Mouse (Mus musculus) embryo, embryonic 10 days (tissue): ENCODE data around the gene OR5BS1P.
"Not testable (repeated sequence)": the region's sequence is repeated elsewhere in the genome, so short reads cannot be mapped to it uniquely, and the experiment has no call there.

Source experiments
- DNase-seq: peaks from one replicate; pipeline ENCODE4 v3.0.0-alpha.2; 2015; ENCODE audit warnings: low spot score

Gene OR5BS1P

DNA sequence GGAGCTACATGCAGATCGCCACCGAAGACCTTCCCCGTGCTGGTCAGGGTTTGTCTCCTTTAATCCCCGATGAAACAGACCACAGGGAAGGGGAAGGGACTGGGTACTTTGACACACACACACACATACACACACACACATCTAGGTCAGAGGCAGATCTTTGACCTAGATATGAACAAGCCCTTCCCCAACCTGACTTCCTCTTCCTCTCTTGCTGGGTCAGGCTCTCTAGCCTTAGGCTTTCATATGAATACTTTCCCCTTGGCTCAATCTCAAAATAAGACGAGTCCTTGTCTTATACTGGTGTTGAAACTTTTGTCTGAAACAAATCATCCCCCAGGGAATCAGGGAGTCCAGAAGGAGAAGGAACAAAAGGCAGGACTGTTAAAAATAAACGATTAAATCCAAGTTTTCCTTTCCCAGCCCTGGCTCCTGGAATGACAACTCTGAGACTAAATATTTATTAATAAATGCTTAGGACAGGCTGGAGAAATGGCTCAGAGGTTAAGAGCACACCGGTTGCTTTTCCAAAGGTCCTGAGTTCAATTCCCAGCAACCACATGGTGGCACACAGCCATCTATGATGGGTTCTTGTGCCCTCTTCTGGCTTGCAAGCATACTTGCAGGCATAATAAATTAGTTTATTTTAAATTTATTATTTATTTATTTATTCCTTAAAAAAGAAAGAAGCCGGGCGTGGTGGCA lies 36.7 kb downstream of the OR5BS1P start:
- no peak for DNase-seq

DNA sequence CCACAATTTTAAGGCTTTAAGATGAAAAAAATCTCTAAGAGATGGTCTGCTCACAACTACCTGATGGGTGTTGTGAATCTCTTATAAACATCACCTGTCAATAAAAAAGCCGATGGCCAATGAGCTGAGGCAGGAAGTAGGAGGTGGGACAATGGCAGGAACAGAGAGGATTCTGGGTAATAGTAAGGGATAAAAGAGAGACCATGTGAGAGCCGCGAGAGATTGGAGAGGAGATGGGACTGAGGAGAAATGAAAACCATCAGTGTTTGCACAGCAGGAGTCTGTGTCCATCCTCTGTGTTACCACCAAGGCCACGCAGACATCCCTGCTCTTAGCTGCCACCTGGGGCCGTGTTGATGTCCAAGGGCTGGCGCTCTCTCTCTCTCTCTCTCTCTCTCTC lies 37.6 kb downstream of the OR5BS1P start:
- no peak for DNase-seq

DNA sequence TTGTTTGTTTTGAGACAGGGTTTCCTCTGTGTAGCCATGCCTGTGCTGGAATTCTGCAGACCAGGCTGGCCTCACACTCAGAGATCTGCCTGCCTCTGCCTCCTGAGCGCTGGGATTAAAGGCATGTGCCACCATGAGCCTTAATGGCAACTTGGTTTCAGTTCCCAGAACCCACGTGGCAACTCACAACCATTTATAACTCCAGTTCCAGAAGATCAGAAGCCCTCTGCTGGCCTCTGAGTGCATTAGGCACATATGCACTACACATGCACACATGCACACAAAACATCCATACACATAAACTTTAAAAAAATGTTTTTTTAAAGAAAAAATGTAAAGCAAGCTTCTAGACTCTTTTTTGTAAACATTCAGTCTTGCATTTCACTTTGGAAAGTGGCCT lies 39.7 kb downstream of the OR5BS1P start:
- no peak for DNase-seq

DNA sequence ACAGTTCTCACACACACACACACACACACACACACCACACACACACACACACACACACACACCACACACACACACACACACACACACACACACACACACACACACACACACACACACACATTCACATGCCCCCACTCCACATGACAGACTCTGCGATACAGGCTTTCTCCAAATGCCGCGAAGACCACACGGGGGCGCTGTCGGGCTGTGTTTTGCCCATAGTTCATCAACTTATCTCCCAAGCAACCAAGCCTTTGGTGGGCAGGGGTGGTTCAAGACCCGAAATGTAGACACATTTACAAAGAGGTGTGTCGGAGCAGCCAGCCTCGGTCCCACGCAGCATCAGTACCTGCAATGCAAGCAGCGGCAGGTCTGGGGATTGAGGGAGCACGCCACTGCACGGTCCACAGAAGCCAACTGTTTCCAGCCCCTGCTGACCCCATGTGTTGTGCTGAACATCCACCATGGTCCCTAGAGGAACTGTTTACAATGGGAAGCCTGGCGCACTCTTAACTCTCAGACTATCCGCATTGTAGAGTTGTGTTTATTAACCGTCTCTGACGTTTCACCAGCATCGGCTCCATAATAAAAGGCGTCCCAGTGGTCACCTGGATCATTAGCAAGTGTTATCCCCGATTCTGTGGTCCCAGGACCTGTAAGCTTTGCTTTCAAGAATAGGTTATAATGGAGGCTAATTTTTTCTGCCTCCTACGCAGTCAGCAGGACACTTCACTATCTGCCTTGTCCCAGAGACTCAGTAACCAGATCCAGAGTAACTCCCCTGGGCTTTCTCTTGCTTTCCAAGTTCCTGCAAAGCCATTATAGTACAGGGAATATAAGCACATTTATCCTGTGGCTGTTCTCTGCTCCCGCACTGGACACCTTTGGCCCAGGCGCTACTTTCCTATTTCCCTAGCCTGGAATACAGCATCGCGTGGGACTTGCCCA lies 41.0 kb downstream of the OR5BS1P start:
- peak; percentile 86 for DNase-seq

DNA sequence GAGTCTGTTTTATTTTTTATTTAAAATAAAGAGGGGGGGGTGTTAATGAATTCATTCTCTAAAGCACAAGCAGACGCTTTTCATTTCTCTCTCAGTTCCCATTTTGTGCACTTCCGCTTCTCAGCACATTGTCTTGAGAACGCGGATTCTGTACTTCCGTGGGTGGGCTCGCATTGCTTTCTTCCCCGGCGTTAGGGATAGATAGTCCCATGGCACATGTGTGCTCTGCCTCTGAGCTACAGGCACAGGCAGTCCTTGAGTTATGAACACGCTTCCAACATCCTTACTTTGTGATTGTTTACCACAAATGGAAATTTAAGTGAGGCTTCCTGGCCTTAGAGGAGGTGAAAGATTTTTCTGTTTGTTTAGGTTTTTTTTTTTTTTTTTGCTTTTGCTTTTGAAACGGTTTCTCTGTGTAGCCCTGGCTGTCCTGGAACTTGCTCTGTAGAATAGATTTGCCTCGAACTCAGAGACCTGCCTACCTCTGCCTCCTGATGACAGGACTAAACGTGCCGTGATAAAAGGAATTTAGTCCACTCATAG lies 41.8 kb downstream of the OR5BS1P start:
- DNase-seq = no peak

DNA sequence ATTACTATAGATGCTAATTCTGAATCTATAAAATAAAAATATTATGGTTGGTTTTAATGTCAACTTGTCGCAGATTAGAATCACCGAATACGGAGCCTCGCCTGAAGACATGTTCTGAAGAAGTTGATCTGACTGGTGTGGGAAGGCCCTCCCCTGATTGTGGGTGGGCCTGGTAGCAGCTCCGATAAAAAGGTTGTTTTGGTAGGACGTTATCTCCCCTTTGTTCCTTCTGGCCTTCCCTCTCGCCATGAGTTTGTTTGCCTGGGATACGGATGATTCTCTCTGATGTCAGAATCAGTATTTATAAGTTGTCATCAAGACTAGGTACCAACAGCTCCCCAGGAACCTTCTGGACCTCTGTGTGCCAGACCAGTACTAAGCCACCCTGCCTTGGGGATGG lies 42.5 kb downstream of the OR5BS1P start:
- DNase-seq = no peak

DNA sequence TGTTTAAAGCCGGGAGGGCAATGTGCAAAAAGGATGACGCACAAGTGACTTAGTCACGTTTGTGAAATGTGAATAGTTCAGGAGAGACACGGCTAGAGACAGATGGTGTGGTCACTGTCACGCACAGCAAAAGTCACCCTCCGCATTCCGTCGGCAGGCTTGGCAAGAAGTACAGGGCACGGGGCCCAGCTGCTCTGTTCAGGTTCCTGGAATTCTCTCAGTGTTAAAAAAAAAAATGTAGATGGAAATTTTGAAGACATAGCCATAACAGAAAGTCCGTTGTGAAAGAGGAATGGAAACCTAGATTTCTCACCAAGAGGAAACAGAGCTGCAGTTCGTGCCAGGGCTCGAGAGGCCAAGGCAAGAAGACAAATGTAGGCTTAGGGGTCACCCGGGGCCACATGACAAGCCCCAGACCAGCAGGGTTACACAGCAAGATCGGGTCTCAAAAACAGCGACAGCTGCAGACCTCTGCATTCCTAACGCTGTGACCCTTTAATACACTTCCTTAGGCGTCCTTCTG lies 43.2 kb downstream of the OR5BS1P start:
- DNase-seq = no peak

DNA sequence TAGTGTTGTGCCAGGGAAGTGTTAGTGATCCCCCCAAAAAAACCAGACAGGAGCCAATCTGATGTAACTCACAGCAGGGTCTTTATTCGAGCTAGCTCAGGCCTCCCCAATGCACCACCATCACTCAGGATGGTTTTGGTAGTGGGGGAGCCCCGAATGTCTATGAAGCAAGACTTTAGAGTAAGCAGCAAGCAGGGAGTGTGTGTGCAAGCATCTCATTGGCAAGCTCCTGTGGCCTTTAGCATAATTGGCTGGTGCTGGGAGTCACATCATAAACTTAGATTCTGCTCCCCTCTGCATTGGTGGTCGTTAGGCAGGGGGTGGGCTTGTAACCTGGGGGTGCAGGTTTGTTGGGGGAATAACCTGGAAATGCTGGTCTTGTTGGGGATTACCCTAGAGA lies 44.0 kb downstream of the OR5BS1P start:
- DNase-seq = not testable (repeated sequence)

DNA sequence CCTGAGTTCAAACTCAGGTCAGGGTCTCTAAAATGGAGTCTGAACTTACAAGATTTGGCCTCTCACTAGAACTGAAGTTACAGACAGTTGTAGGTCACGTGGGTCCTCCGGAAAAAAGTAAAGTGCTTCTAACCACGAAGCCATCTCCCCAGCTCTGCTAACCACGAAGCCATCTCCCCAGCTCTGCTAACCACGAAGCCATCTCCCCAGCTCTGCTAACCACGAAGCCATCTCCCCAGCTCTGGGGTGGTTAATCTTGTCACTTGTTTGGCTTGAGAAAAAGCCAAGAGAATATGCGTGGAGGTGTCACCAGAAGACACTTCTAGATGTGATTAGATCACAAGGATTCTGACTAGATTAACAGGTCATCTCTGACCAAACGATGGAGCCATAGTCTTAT lies 44.5 kb downstream of the OR5BS1P start:
- no peak for DNase-seq

DNA sequence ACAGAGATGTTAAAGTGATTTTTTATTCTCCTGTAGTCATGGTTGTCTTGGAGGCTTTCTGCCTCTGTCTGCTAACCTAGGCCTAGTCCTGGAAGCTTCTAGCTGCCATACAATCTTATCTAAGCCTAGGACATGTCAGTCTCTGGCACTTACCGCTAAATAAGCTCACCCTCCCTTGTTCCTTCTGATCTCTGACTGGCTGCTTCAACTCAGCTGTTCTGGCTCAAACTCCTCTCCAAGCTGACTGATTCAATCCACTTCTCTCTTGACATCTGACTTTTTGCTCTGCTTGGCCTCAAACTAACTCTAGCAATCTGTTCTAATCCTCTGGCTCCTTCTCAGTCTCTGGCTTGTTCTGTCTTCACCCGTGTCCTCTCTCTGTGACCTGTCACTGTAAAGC lies 45.1 kb downstream of the OR5BS1P start:
- not testable (repeated sequence) for DNase-seq

DNA sequence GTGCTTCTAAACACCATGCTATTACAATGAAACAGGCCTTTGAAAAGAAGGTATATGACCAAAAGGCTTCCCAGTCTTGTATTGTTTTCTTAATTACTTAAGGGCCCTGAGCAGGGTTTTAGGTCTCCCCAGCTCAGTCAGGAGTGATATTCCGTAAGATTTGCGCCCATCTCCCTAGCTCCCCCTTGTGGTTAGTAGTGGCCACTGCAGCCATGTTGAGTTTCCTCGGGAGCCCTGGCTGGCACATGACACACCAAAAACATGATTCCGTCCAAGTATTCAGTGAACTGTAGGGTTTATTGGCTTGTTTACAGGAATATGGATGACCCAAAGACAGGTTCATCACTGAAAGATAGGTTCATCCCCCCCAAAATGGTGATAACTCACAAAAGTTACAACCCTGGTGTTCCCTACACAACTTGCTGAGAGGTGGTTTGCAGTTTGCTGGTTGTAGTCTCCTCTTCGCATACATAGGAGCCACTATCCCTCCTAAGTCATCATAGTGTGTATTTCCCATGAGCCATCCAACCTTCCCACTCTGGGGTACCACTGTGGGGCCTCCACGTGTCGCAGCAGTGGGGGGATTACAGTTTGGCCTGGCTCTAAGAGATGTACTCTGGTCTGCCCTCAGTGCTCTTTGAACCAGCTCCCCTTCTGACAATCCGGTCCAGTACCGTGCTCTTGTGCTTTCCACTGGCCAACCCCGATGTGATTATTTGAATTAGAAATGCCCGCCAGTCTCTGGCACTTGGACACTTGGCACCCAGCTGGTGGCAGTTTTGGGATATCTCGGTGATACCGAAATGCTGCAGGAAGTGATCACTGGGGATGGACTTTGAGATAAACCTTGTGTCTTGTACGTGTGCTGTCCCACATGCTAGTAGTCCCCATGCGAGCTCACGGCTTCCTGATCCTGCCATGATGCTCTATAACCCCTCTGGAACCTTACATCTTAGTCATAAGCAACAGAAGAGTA lies 48.0 kb downstream of the OR5BS1P start:
- DNase-seq = peak; percentile 72

DNA sequence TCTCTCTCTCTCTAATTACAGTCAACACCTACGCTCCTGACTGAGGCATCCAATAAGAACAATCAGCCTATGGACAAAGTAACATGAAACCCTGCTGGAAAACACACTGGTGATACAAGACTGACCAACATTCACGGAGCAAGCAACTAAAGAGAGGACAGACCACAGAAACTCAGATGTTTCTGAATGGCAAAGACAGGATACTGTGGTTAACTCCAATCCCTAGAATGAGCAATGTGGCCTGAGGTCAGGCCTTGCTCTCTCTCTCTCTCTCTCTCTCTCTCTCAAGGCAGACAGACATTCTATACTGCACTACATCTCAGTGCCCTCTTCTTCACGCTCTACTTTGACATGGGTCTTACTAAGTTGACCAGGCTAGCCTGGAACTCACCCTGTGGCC lies 51.5 kb downstream of the OR5BS1P start:
- DNase-seq = no peak

DNA sequence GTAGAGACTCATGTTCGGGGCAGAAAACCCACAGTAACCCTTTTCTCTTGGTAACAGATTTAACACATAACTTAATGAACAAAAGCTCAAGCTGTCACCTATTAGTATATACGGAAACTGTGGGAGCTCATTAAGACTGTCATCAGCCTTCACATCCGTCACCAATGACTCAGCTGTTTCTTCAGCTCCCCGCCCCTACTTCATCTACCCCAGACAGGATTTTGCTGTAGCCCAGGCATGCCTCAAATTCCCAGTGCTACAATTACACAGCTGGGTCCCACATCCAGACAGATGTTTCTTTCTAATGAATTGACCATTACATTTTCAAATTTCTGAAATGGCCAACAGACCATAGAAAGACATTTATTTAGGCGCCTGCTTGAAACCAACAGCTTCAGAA lies 56.4 kb downstream of the OR5BS1P start:
- no peak for DNase-seq

DNA sequence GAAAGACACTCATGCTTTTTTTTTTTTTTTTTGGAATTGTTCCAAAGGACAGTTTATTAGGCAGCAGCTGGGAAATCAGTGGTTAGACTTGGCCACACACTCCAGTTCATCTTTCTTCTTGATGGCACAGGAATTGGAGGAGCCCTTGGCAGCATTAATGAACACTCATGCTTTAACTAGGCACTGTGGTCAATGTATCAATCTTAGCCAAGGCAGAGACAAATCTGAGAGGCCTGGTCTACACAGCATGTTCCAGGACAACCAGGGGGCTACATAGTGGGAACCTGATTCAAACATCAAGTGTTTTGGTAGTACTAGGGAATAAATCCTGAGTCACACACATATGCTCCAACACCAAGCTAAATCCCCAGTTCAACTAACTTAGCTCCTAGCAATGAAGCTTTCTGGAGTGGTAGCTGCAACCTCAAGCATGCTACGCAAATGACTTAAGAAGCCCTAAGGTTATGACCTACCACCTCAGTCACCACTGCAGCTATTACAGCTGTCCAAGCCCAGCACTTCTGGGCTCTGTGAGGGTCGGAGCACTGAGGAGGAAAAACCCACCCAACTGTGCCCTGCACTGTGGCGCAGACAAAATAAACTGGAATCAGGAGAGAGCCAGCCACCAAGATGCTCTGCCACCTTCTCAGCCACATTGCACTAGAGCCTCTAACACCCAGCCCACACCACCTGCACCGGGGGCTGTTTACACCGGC lies 57.5 kb downstream of the OR5BS1P start:
- no peak for DNase-seq

DNA sequence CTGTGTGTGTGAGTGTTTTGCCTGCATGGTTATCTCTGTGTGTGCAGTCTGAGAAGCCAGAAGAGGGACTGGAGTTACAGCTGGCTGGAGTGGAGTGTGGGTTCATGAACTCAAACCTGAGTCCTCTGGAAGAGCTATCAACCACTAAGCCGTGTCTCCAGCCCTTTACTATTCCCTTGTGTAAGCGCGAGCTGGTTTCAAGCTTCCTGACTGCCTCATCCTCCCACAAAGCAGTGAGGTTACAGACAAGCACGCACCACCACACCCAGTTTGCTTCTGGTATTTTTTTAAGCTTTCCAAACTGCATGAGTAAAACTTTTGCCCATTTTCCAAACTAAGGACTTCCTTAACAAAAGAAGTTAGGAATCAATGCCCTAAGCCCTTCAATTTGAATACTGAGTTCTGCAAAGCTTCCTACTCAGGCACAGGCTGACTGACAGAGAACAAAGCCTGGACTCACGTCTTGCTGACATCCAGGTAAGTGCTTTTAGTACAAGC lies 58.4 kb downstream of the OR5BS1P start:
- DNase-seq = no peak
